Mouse (Mus musculus) hindbrain, embryonic 14.5 days (tissue): Measurements from ENCODE around the gene Disc1. TPM values are rescaled to one million over a fixed set of nuclear protein-coding genes. Genes with fewer than 3 reads are reported as not detected.

Source experiments
- microRNA-seq: library from miRNA; unstranded; fragments of <30 nt; microRNA quantifications from one replicate; pipeline ENCODE4, GENCODE M21; 2016
- polyA plus RNA-seq: library from polyadenylated mRNA; unstranded; fragments of >200 nt; fragmentation: Nextera tagmentation; extraction: Ambion mirVana; gene quantifications from 2 replicates; pipeline ENCODE4 v1.2.1, GENCODE M21; 2014

Gene Disc1
- polyA plus RNA-seq, 1 experiment from 2014 or later, result 1.8 TPM

Small RNAs within 50 kb of the gene (microRNA-seq; reads per million reads assigned to microRNA genes)
- not detected for gene Gm22197

Other genes with a start within 250 kb of the Disc1 start
- gene Gnpat, start 191.2 kb upstream of the Disc1 start, polyA plus RNA-seq, result 72.3 and 80.2 TPM in 2 replicates
- 18.4 and 21.0 TPM in 2 replicates for gene 2810004N23Rik, start 191.1 kb upstream of the Disc1 start, polyA plus RNA-seq
- gene Exoc8, start 156.5 kb upstream of the Disc1 start, polyA plus RNA-seq, result 14.7 and 14.8 TPM in 2 replicates
- 8.2 and 9.3 TPM in 2 replicates for gene Sprtn, start 156.3 kb upstream of the Disc1 start, polyA plus RNA-seq
- gene Egln1, start 104.9 kb upstream of the Disc1 start, polyA plus RNA-seq, result 21.1 and 22.9 TPM in 2 replicates
- gene Tsnax, start 41.2 kb upstream of the Disc1 start, polyA plus RNA-seq, result 218 and 247 TPM in 2 replicates